Mouse (Mus musculus) heart, postnatal 0 days (tissue): ENCODE measurements around the gene Rab31.

Source experiments
- CTCF ChIP-seq: IDR thresholded peaks from 2 replicates; pipeline ENCODE4 v1.5.1; 2016; ENCODE audit warnings: antibody characterized with exemption, control low read depth, low read depth
- EP300 ChIP-seq: IDR thresholded peaks from 2 replicates; pipeline ENCODE4 v1.6.1; 2016; ENCODE audit warnings: antibody characterized with exemption, low read depth

- no peak for TF ChIP-seq CTCF
- no peak for TF ChIP-seq EP300
Measured at GRCm38 (mm10) chr17:65613142-65613462, 159.4 kb downstream of the Rab31 start.
